Mouse (Mus musculus) liver, embryonic 13.5 days (tissue): ENCODE results near the gene Clta. TPM values are rescaled to one million over a fixed set of nuclear protein-coding genes. Genes with fewer than 3 reads are reported as not detected.
A peak's percentile ranks its signal among the peaks of the same experiment; 100 is the strongest.

Experiments used
- ATAC-seq: fragments of 200-750 bp; cut with Nextera tagmentation; 2 replicates; pipeline ENCODE4 v1.8.0; 2017; ENCODE audit warnings: low read depth, mild to moderate bottlenecking, moderate number of reproducible peaks, moderate library complexity
- DNase-seq: peaks from one replicate; pipeline ENCODE4 v3.0.0; 2022
- H3K27ac ChIP-seq: fragments of 300-500 bp; sonication (generic); 2 replicates; pipeline ENCODE4 v1.5.1; 2015; ENCODE audit warnings: moderate library complexity, mild to moderate bottlenecking, inconsistent platforms
- H3K27me3 ChIP-seq: fragments of 300-500 bp; sonication (generic); 2 replicates; pipeline ENCODE4 v1.6.1; 2015; ENCODE audit warnings: mild to moderate bottlenecking, inconsistent platforms
- H3K36me3 ChIP-seq: fragments of 300-500 bp; sonication (generic); 2 replicates; pipeline ENCODE4 v1.6.1; 2015; ENCODE audit warnings: mild to moderate bottlenecking, inconsistent platforms
- H3K4me1 ChIP-seq: fragments of 300-500 bp; sonication (generic); replicated peaks from 2 replicates; pipeline ENCODE4 v1.6.1; 2015; ENCODE audit warnings: inconsistent platforms
- H3K4me2 ChIP-seq: fragments of 300-500 bp; sonication (generic); 2 replicates; pipeline ENCODE4 v1.6.1; 2015; ENCODE audit warnings: inconsistent platforms, mild to moderate bottlenecking, moderate library complexity
- H3K4me3 ChIP-seq: fragments of 300-500 bp; sonication (generic); replicated peaks from 2 replicates; pipeline ENCODE4 v1.5.1; 2015; ENCODE audit warnings: mild to moderate bottlenecking, inconsistent platforms
- H3K9ac ChIP-seq: fragments of 300-500 bp; sonication (generic); 2 replicates; pipeline ENCODE4 v1.6.1; 2015; ENCODE audit warnings: mild to moderate bottlenecking, inconsistent platforms
- H3K9me3 ChIP-seq: fragments of 300-500 bp; sonication (generic); replicated peaks from 2 replicates; pipeline ENCODE4 v1.6.1; 2016; ENCODE audit warnings: inconsistent platforms
- WGBS: fragments of 180-500 bp; shearing (Covaris S2); methylation state at CpG from one replicate; pipeline ENCODE4 v1.1.7; 2015; ENCODE audit not compliant: insufficient replicate concordance; 5-methylcytosine and 5-hydroxymethylcytosine counted together
- polyA plus RNA-seq: library from polyadenylated mRNA; unstranded; fragments of >200 nt; fragmentation: Nextera tagmentation; extraction: Ambion mirVana; gene quantifications from 2 replicates; pipeline ENCODE4 v1.2.1, GENCODE M21; 2015

The Clta gene
- polyA plus RNA-seq, 1 experiment from 2014 or later: 164 TPM

- WGBS: 39% methylated on average over 2 of the region's 2 CpGs
- DNase-seq (no peak), ATAC-seq (no peak)
- Histone ChIP-seq H3K9ac (no peak overlapping the region), H3K36me3 (peaks cover 11% of the 10 kb centered on the region), H3K4me3 (no peak overlapping the region), H3K4me1 (peaks cover 51% of the 10 kb centered on the region), H3K9me3 (no peaks in the 10 kb centered on the region), H3K27ac (peak overlapping the region; percentile 29; the same call in 1 of the 2 replicates), H3K27me3 (no peaks in the 10 kb centered on the region), H3K4me2 (no peak overlapping the region)
These were observed 6.6 kb downstream of the Clta start for GRCm38 (mm10) chr4:44010893-44011292.

- Histone ChIP-seq H3K9ac (peak overlapping the region; percentile 73), H3K4me3 (peak overlapping the region; percentile 97), H3K27ac (peak overlapping the region; percentile 76), H3K27me3 (no peaks in the 10 kb centered on the region), H3K36me3 (peaks cover 19% of the 10 kb centered on the region), H3K9me3 (no peaks in the 10 kb centered on the region), H3K4me1 (peaks cover 56% of the 10 kb centered on the region), H3K4me2 (peak overlapping the region; percentile 93)
- ATAC-seq (no peak), DNase-seq (no peak)
- WGBS: 63% methylated on average over 3 of the region's 3 CpGs
These were observed 7.5 kb downstream of the Clta start for GRCm38 (mm10) chr4:44011799-44012198.

- H3K4me3 ChIP-seq: peak overlapping the region; percentile 97
- H3K9me3 ChIP-seq: no peaks in the 10 kb centered on the region
- peak overlapping the region; percentile 93 for H3K4me2 ChIP-seq
- DNase-seq (peak; percentile 93), ATAC-seq (peak; percentile 97)
- peak overlapping the region; percentile 93 for H3K27ac ChIP-seq
- H3K4me1 ChIP-seq: peaks cover 52% of the 10 kb centered on the region
- peaks cover 24% of the 10 kb centered on the region for H3K36me3 ChIP-seq
- WGBS: under 1% methylated on average over 77 of the region's 77 CpGs
- no peaks in the 10 kb centered on the region for H3K27me3 ChIP-seq
- peak overlapping the region; percentile 99 for H3K9ac ChIP-seq
These were observed 8.4 kb downstream of the Clta start for GRCm38 (mm10) chr4:44012376-44013367.

- H3K4me2 ChIP-seq: peak overlapping the region; percentile 93
- H3K4me3 ChIP-seq: peak overlapping the region; percentile 97
- no peaks in the 10 kb centered on the region for H3K27me3 ChIP-seq
- peak overlapping the region; percentile 93 for H3K27ac ChIP-seq
- peaks cover 52% of the 10 kb centered on the region for H3K4me1 ChIP-seq
- ATAC-seq (no peak), DNase-seq (no peak)
- H3K36me3 ChIP-seq: peaks cover 29% of the 10 kb centered on the region
- no peaks in the 10 kb centered on the region for H3K9me3 ChIP-seq
- 17% methylated on average over 11 of the region's 11 CpGs for WGBS
- H3K9ac ChIP-seq: peak overlapping the region; percentile 99
These were observed 9.3 kb downstream of the Clta start for GRCm38 (mm10) chr4:44013391-44014070.

DNA sequence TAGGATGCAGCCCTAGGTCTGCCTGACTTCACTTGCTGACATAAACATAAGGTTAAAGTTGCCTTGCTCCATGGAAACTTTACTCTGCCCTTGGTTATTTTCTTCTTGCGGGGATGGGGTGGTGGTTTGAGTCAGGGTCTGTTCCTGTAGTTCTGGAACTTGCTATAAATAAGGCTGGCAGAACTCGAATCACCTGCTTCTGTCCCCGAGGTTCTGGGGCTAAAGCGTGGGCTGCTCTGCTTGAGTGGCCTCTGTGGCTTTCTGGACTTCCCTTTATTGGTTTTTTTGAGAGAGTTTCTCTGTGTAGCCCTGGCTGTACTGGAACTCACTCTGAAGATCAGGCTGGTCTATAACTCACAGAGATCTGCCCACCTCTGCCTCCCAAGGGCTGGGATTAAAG lies 11.8 kb downstream of the Clta start:
- peaks cover 55% of the 10 kb centered on the region for H3K36me3 ChIP-seq
- H3K4me3 ChIP-seq: no peak overlapping the region
- H3K4me1 ChIP-seq: peaks cover 47% of the 10 kb centered on the region
- 0 out of 2 replicates have a peak overlapping the region, but pooled peaks have one; percentile 23 for H3K9ac ChIP-seq
- H3K27me3 ChIP-seq: no peaks in the 10 kb centered on the region
- no peak for ATAC-seq
- H3K27ac ChIP-seq: peak overlapping the region; percentile 26; the same call in 1 of the 2 replicates
- peak overlapping the region; percentile 93 for H3K4me2 ChIP-seq
- no peaks in the 10 kb centered on the region for H3K9me3 ChIP-seq
- DNase-seq: no peak
- 44% methylated on average over 4 of the region's 4 CpGs for WGBS

- Histone ChIP-seq H3K27me3 (no peaks in the 10 kb centered on the region), H3K4me1 (peaks cover 47% of the 10 kb centered on the region), H3K4me2 (no peak overlapping the region), H3K4me3 (no peak overlapping the region), H3K36me3 (peaks cover 62% of the 10 kb centered on the region), H3K9me3 (no peaks in the 10 kb centered on the region), H3K27ac (no peak overlapping the region), H3K9ac (no peak overlapping the region)
- DNase-seq: no peak
- 85% methylated on average over 12 of the region's 12 CpGs for WGBS
- no peak for ATAC-seq
These were observed 12.5 kb downstream of the Clta start for GRCm38 (mm10) chr4:44016791-44017190.

GRCm38 (mm10) chr4:44022323-44022722 lies 18.1 kb downstream of the Clta start:
- H3K9ac ChIP-seq: no peak overlapping the region
- no peak overlapping the region for H3K4me2 ChIP-seq
- no peaks in the 10 kb centered on the region for H3K9me3 ChIP-seq
- no peak overlapping the region for H3K4me3 ChIP-seq
- no peak overlapping the region for H3K27ac ChIP-seq
- no peaks in the 10 kb centered on the region for H3K27me3 ChIP-seq
- 68% methylated on average over 4 of the region's 4 CpGs for WGBS
- peaks cover 5% of the 10 kb centered on the region; the same call in 1 of the 2 replicates for H3K4me1 ChIP-seq
- H3K36me3 ChIP-seq: peaks cover 100% of the 10 kb centered on the region
- ATAC-seq (no peak), DNase-seq (no peak)

DNA sequence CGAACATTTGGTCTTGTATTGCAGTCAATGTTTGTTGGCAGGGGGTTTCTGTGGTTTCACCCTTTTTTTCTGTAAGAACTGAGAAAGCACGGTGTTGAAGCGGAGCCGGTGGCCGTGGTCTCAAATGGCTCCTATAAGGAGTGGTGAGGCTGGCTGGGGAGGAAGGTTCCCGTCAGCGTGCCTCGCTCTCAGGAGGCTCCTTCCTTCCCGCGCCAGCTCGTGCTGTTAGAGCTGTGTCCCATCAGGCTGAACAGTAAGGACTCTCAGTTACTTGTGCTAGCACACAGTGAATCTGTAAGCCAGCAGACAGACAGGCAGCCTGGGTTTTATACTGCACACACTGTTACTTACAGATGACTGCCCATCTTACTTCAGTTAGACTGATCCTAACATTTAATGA lies 18.5 kb downstream of the Clta start:
- 90% methylated on average over 11 of the region's 11 CpGs for WGBS
- no peak overlapping the region for H3K9ac ChIP-seq
- no peaks in the 10 kb centered on the region for H3K27me3 ChIP-seq
- no peak overlapping the region for H3K27ac ChIP-seq
- DNase-seq (no peak), ATAC-seq (no peak)
- no peak overlapping the region for H3K4me3 ChIP-seq
- no peaks in the 10 kb centered on the region for H3K9me3 ChIP-seq
- peaks cover 100% of the 10 kb centered on the region for H3K36me3 ChIP-seq
- no peak overlapping the region for H3K4me2 ChIP-seq
- H3K4me1 ChIP-seq: peaks cover 5% of the 10 kb centered on the region; the same call in 1 of the 2 replicates

- 90% methylated on average over 9 of the region's 9 CpGs for WGBS
- H3K27me3 ChIP-seq: no peaks in the 10 kb centered on the region
- H3K36me3 ChIP-seq: peaks cover 100% of the 10 kb centered on the region
- no peak overlapping the region for H3K27ac ChIP-seq
- H3K4me1 ChIP-seq: peaks cover 5% of the 10 kb centered on the region; the same call in 1 of the 2 replicates
- ATAC-seq (no peak), DNase-seq (no peak)
- H3K4me3 ChIP-seq: no peak overlapping the region
- no peak overlapping the region for H3K4me2 ChIP-seq
- H3K9ac ChIP-seq: no peak overlapping the region
- no peaks in the 10 kb centered on the region for H3K9me3 ChIP-seq
These were observed 19.4 kb downstream of the Clta start for GRCm38 (mm10) chr4:44023681-44024080.

- Histone ChIP-seq H3K36me3 (peaks cover 100% of the 10 kb centered on the region), H3K9ac (no peak overlapping the region), H3K27ac (no peak overlapping the region), H3K4me1 (peaks cover 6% of the 10 kb centered on the region; the same call in 1 of the 2 replicates), H3K4me2 (no peak overlapping the region), H3K9me3 (no peaks in the 10 kb centered on the region), H3K4me3 (no peak overlapping the region), H3K27me3 (no peaks in the 10 kb centered on the region)
- ATAC-seq: no peak
- WGBS: 91% methylated on average over 6 of the region's 6 CpGs
- DNase-seq: no peak
These were observed 20.0 kb downstream of the Clta start for GRCm38 (mm10) chr4:44024241-44024640.

DNA sequence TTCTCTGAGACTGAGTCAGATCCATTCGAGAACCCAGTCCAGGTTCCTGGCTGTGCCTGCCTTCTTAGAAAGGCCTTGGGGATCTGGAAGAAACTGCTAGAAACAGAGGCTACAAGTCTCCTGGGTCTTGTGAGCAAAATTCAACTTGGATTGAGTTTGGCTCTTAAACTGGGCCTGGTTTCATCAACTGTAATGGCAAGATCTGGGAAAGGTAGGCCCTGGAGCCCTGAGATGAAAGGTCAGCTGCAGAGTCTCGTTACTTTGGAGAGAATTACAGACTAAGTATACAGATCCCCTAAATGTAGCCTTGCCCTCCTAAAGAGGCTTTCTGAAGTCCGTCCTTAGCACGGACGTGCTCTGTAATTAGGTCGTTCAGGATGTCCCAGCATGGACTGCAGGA lies 21.3 kb downstream of the Clta start:
- H3K9me3 ChIP-seq: no peaks in the 10 kb centered on the region
- no peaks in the 10 kb centered on the region for H3K27me3 ChIP-seq
- DNase-seq (no peak), ATAC-seq (no peak)
- 88% methylated on average over 6 of the region's 6 CpGs for WGBS
- H3K4me2 ChIP-seq: no peak overlapping the region
- no peak overlapping the region for H3K9ac ChIP-seq
- H3K36me3 ChIP-seq: peaks cover 100% of the 10 kb centered on the region
- peaks cover 19% of the 10 kb centered on the region for H3K4me1 ChIP-seq
- H3K4me3 ChIP-seq: no peak overlapping the region
- H3K27ac ChIP-seq: no peak overlapping the region
